Mouse (Mus musculus) left cerebral cortex, adult 11 months (tissue): ENCODE data around the gene Psmb3.

Experiments used
- DNase-seq: peaks from one replicate; pipeline ENCODE4 v3.0.0; 2022; ENCODE audit warnings: low spot score

Psmb3 gene

DNA sequence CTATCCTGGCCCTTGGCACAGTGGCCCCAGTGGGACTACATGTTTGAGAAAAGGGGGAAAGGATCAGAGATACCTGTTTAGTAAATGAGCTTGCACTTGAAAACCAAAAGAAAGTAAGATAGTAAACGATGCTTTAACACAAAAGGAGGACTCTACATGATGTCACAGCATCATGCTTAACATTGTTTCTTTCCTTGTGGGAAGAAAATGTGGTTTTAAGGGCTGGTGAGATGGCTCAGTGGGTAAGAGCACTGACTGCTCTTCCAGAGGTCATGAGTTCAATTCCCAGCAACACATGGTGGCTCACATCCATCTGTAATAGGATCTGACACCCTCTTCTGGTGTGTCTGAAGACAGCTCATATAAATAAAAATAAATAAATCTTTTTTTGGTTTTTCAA, 54.9 kb downstream of the Psmb3 start:
- no peak for DNase-seq

DNA sequence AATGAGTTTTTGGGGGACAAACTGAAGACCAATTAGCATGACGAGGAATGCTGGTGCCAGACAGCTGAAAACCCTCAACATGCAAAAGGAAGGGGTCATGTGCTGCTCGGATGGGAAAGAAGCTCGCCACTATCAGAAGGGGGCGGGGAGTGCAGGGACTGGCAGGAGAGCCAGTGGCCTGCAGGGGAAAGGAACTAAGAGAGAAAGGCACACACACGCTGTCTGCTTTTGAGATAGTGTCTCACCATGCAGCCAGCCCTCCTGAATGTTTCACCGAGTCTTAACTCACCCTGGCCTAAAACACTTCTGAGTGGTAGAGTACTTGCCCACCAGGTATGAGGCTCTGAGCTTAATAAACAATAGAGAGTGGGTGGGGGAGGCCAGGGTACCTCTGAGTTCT, 55.7 kb downstream of the Psmb3 start:
- no peak for DNase-seq

DNA sequence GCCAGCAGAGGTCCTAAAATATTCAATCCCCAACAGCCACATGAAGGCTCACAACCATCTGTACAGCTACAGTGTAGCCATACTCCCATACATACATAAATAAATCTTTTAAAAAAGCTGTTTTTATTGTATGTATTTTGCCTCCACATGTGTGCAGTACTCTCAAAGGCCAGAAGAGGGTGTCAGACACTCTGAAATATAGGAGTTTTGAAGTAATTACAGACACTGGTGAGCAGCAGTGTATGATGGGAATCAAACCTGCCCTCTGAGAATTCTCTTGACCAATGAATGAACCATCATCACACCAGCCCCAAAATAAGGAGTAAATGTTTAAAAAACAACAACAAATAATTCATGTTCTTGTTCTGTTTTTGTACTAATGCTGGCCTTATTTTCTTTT, 58.4 kb downstream of the Psmb3 start:
- no peak for DNase-seq
